Mouse (Mus musculus): ENCODE results near the gene Rps27.

- TF ChIP-seq GATA1 (IDR thresholded peaks at IDR 0.05; ENCODE audit: low read length) (no peak), TAL1 (IDR thresholded peaks at IDR 0.05; ENCODE audit: low read length) (no peak)
Observed at GRCm38 (mm10) chr3:90203619-90204018, 9.8 kb downstream of the Rps27 start.

All from erythroblast, embryonic 14.5 days (primary cell).